Mouse (Mus musculus) CD4-positive, CD25-positive, alpha-beta regulatory T cell, adult 2 months (primary cell): ENCODE measurements around the gene Pard3b.

ENCODE experiments used
- DNase-seq: peaks from one replicate; pipeline ENCODE4 v3.0.0-alpha.2; 2012; ENCODE audit warnings: low read depth, low spot score

The Pard3b gene

DNA sequence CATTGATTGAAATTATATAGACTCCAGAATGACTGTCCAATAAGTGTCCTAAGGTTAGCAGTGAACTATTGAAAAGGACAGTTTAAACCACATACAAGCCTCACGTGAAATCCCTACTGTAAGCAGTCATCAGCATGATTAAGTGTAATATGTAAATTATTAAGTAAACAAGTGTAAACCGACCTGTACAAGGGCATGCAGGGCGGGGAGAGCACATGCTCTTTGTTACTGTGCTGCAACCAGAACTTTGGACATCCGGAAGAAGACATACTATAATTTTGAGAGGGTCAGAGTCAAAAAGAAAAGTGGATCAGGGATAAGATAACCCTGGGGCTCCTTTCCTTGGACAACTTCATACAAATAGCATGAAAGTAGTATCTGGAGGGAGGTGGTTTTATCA lies 749.4 kb downstream of the Pard3b start:
- no peak for DNase-seq

DNA sequence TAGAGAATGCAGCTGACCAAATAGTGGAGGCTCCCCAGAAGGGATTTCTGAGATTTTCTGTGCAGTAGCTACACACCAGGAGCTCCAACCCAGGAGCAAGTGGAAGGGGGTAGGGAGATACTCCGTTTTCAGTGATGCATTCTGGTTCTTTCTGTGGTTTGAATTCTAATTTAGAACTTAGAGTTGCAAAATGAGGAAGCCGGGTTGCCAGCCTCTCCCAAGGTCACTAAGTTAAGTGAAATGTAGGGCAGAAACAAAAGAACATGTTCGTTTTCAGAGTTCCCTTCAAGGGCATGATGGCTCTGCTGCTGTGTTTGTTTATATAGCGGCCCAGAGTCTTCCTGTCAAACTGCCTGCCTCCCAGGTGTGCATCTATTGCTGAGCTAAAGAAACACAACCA lies 754.2 kb downstream of the Pard3b start:
- DNase-seq = no peak

DNA sequence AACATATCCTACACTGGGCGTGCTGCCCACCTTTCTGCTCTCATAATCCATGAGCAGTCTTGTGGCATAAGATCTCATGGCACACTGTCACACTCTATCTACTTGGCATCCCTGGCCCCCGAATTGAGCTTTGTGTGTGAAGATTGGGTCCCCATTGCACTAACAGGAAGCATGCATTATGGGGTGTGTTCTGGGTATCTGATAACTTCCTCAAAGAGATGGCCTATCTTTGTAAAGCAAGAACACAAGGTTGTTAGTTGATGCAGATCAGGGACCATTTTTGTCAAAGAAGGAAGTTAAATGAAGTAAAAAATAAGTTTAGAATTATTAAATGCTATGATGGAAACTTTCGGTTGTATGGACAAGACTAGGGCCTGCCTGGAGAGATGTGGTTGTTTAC lies 755.9 kb downstream of the Pard3b start:
- DNase-seq = no peak

DNA sequence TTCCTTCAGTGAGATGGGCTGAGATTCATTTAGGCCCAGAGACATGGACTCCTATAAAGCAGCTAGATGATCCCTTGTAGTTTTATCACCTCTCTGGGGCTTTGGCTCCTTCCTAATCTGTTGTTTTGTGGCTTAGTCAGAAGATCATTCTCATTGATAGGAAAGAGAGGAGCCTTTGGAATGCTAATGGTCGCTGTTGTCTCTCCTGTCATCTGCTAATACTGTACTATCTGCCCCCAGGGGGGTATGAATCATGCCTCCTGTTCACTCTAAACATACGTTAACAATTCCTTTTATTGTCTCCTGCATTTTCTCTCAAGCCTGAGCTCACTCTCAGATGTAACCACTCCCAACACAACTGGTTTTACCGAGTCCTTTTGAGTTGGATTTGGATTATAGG lies 759.6 kb downstream of the Pard3b start:
- no peak for DNase-seq

DNA sequence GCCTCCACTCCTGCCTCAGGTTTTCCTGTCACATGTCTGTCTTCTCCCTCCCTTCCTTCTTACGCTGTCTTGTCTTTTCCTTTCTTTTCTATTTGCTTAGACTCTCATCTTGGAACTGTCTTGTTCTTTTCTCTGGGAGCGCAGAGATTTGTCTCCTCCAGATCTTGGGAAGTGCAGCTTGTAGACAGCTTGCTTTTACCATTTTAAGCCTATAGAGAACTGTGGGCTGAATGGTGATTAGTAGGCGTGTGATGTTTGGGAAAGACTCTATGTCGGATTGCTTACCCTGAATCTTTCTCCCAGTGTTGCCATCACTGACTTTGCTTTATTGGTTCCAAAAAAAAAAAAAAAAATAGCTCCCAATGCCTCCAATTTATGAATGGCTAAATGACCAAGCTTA lies 760.1 kb downstream of the Pard3b start:
- DNase-seq = no peak

DNA sequence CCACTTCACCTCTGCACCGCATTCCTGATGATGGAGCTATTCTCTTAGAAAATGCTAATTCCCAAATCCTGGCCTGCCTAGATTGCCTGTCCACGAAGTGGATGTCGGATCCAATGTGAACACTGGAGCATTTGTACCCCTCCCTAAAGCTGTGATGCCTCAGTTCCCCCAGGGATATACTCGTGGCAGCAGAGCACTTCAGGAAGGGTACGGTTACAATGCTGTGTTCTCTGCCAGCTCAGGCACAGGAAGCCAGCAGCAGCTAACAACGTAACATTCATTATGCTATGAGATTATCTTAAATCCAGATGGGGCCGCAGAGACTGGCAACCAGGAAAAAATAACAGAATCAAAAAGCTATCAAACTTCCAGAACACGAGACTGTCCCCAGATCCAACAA lies 766.4 kb downstream of the Pard3b start:
- DNase-seq = no peak

DNA sequence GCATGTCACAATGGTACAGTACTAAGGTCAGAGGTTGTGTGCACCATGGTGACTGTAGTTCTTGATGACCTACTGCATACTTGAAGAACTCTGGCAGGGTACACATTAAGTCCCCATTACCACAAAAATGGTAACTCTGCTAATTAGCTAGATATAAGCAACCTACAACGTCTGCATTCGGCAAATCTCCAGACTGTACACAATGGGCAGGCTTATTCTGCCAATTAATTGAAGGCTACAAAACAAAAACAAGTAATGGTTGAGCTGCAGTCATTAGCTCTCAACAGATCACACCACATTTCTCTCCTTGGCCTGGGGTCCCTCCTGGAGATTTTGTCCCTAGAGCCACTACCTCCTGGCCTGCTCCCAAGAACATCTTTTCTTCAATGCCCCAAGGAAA lies 772.7 kb downstream of the Pard3b start:
- no peak for DNase-seq

DNA sequence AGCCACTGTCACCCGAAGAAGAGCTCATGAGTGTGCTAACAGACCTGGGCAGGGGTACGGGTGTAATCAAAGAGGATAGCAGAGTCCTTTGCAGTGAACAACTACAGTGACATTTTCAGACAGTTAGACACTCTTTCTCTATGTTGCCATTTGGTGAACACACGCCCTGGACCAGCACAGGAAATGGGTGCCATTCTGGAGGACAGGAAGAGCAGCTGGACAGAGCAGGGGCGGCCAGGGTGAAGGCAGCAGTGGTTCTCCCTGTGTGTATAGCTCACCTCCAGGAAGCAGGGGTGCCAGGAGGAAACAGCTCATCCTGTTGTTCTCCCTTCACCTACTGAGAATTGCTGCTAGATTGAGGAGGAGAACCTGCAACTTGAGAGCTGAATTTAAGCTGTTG lies 773.4 kb downstream of the Pard3b start:
- no peak for DNase-seq

DNA sequence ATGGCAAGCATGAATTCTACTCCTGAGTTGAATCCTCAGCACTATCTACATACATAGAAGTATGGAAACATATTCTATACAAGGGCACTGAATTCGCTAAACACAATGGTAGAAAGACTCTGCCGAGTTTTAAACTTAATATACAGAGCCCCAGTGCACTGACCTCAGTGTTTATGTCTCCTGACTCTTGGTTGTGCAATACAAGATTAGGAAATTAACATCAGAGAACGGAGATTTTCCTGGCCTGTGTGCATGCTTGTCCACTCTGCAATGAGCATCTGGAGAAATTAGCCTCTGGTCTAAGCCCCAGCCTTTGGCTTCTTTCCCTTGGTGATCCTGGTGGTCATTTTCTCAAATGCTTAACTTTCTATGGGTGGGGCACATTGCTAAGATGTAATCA lies 774.4 kb downstream of the Pard3b start:
- no peak for DNase-seq

DNA sequence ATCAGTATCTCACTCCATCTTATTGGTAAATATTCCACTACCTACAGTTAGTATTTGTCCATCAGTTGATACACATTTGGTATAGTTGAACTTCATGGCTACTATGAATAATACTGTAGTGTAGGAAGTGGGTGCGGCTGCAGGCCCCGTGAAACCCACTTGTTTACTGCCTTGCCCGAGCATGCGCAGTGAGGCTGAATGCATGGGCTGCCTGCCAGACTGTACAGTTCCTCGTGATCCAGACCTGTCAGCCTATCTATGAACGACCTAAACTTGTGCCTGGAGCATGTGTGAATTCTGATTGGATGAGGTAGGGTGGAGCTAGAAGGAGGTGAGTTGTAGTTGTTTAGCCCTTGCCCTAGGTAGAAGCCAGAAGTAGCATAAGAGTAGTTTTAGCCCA lies 775.9 kb downstream of the Pard3b start:
- DNase-seq = no peak

DNA sequence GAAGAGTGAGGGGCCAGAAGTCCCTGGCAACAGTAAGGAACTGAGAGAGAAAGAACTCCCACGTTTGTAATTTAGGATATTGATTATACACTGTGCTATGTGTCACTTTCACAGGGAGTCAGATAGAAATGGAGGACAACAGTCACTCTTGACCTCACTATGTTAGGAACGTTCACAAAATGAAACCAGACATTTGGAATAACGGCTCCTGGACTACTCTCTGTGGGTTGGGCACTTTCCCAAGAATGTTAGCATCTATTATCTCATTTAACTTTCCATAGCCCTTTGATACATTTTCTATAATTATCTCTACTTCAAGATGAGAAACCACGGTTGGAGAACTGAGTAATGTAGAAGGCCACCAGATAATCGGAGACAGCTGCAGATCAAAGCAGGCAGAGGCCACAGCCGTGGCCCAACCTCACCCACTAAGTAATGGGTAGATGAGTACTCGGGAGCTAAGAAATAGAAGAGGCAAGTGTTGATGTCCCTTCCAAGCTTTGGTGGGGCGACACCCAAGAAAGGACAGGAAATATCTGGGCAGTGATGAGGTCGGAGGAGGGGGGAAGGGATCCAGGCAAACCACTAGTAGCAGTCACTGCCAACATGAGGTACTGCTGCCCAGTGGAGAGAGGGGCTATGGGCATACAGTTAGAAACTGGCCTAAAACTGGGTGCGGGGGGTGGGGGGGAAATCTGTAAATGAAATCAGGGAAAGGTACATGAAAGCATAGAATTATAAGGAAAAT lies 778.2 kb downstream of the Pard3b start:
- no peak for DNase-seq

DNA sequence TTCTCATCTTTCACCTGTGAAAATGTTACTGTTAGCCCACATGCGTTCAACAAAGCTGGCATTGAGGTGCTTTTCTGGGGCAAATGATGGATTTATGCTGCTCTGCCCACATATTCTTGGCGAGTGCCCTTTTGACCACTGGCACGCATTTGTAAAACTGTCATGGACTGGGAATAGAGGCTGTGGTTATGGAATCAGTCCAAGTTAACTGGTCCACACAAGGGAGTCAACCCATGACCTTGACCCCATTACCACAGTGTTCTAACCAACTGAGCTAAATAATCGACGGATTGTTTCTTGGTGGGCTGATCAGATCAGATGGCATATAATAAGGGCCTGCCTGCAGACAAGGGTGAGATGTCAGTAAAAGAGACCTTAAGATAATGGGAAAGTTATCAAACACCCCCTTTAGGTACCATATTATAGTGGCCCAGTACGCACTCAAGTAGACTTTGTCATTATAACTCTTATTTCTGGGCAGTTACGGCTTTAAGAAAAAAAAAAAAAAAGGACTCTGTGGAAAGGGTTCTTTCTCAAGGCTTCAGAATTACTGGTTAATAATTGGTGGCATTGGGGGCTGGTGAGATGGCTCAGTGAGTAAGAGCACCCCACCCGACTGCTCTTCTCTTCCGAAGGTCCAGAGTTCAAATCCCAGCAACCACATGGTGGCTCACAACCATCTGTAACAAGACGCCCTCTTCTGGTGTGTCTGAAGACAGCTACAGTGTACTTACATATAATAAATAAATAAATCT lies 784.4 kb downstream of the Pard3b start:
- no peak for DNase-seq

DNA sequence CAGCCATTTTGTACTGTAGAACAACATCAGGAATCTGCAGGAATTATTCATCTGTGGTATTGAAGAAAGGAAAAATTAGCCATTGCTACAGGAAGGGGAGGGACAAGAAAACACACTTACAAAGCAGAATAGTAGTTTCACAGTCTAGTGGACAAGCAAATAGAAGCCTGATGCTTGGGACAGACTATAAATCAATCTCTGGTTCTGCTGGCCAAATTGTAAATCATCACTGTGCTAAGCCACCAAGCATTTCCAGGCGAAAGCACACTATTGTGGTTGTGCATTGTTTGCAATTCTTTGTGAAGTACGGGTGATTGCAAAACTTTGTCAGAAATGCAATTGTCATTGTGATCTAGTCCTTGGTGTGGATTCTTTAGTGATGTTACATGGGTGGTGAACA lies 786.7 kb downstream of the Pard3b start:
- DNase-seq = no peak

DNA sequence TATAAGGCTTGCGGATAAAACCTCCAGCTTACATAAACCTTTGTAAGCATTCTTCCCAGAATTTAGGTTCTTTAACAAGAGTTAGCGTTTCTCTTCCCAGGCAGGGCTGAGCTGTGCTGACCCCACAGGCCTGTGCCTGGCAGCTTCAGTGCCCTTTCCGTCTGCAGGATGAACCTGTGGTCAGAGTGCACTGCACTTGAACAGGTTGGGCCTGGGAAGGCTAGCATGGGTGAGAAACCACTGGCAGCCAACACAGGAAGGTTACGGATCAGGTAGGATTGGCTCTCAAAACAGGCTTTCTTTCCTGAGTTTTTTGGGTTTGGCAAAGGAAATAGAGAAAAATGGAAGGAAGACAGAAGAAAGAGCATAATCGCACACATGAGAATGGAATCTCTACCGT lies 790.1 kb downstream of the Pard3b start:
- no peak for DNase-seq

DNA sequence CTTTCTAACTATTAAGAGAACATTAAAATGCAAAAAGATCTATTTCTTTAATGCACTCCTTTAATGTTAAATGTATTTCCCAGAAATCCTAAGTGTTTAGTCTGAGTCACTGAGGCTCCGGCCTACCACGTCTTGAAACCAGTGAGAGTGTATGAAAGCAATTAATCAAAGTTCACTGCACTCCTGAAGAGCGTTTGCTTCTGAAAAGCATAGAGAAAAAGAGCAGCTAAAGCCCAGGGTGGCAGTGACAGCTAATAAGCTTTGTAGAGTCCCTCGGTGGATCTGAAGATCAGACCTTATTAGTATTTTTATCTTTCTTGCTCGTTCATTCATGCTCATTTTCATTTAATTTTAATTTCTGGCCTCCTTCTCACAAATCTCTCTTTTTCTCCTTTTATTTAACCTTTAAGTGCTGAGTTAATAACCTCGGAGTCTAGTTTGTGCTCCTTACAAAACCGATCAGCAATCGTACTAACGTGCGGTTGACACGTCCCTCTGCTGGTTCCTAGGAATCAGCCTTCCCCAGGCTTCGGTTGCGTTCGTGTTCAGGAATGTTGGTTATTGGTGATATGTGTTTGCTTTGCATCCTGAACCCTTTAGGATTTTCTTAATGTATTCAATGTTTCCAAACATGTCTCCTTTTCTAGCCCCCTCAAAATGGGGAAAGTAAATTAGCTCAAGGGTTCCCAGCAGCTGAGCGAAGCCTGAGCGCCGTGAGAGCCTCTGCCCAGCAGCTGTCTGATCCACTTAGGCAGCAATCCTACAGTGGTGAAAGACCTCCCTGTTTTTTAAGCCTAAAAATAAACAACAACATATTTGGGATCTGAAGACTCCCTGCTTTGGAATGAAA lies 790.9 kb downstream of the Pard3b start:
- no peak for DNase-seq

DNA sequence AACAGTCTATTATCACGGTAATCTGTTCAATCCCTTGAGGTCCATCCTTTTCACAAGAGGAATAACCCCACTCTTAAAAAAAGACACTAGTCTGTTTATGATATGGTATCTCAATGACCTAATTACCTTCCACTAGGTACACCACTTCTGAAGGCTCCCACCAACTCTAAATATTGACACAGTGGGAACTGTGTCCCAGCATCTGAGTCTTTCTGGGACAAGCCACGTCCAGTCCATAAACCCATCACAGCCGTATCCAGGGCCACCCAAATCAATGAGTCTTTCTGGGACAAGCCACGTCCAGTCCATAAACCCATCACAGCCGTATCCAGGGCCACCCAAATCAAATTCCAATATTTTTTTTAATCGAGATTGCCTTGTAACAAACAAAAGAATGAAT lies 792.4 kb downstream of the Pard3b start:
- DNase-seq = no peak

DNA sequence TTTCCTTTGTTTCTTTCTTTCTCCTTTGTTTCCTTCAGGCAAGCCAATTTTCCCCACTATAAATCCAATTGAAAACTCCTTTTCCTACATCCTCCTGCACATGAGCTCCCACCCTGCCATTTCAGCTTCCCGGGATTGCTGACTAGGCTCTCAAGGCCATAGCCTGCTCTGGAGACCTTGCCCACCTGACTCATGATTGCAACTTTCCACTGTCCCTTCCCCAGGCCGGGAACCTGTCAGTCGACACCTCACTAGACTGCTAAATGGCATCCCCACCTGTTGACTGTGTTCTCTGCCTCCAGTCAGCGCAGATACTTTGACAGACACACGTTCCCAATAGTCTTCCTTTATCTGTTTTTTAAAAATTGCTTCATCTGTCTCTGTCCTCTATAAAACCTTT lies 795.3 kb downstream of the Pard3b start:
- no peak for DNase-seq

DNA sequence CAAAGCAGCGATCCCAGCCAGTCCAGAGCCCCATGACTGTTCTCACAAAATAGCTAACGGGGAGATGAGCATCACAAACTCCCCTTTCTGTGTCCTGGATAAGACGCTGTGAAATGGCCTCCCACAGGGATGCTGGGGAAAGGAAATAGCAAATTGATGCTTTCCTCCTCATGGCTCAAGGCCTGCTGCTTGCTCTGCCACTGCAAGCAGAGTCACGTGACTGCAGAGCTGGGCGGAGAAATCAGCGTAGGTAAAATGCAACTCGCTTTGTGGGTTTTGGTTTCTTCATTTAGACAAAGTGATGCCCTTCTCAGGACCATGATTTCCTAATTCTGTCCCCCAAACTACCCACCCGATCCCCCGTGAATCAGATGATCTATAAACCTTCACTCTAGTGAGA lies 797.2 kb downstream of the Pard3b start:
- peak; percentile 3 for DNase-seq

DNA sequence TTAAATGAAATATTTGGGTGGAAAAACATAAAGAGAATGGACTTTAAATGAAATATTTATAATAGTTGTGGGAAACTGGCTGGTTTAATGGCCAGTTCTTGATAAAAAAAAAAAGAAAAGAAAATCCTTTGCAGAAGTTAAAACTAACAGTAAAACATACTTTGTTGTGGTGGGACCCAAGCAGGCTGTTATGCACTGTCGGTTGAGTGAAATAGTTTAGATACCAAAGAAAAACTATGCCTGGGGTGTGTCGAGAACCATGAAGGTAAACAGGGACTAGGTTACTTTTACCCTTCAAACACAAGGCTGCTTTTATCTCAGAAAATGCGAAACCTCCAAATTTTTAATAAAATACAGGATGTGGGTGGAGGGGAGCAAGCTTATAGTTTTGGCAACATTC lies 797.7 kb downstream of the Pard3b start:
- DNase-seq = no peak

DNA sequence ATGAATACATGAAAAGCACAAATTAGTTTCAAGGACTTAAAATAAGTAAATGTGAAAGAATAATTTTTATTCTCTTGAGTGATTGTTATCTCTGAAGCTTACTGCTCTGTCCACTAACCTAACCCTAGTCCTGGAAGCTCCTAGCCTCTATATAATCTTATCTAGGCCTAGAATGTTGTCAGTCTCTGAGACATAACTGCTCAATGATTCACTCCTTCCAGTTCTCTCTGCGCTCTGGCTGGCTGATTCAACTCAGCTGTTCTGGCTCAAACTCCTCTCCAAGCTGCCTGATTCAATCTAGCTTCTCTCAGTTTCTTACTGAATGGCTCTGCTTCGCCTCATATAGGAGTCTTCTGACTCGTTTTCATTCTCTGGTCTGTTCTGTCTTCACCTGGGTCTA lies 798.9 kb downstream of the Pard3b start:
- DNase-seq = no peak

DNA sequence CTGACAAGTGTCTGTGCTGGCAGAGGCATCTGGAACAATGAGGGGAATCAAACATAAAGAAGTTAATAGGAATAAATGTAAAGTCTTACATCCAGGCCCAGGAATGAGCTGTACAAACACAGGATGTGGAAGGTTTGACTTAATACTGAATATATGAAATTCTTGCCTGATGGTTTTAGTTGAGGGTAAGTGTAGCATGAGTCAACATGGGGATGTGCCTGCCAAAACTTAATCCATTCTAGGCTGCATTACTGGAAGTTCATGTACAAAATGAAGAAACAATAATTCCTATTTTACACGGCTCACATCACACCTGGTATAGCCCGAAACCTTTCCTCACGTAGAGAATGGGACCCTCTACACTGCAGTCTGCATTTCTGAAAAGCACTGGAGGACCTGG lies 805.8 kb downstream of the Pard3b start:
- no peak for DNase-seq

DNA sequence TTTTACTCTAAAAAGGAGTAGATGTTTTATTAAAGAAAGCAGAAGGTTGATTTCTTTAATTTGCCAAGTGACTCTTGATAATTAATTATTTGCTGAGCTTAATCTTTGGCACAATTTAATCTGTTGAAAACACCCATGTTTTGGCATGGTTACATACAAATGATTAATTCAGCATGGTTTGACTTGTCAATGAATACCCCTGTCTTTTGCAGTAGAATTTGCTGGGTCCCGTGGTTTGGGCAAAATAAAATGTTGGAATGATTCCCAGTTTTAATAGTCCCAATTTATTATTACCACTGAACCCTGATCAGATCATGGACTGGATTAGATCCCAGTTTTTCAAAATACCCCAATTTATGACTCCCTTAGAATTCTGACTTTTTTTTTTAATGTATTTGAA lies 808.2 kb downstream of the Pard3b start:
- no peak for DNase-seq
